Mouse (Mus musculus): ENCODE results near the gene Fam216b. TPM values are rescaled to one million over a fixed set of nuclear protein-coding genes. Genes with fewer than 3 reads are reported as not detected.

Fam216b gene
- polyA plus RNA-seq, 1 experiment from 2014 or later = 0.62 TPM

DNA sequence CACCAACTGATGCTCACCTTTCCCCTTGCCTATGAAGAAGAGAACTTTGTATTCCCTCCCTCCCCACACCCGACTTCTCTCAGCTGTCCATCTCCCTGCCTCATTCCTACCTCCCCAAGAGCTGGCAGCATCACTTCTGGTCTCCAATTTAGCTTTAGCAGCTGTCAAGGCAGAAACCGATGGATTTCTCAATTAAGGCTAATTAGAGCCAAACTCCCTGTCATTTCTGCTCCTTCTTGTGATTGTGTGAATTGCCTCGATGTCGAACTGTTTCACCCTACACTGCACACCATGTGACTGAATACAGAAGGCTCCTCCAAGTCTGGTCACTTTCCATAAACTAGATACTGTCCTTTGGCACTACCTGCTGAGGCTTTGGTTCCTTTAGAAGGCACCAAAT lies 20.6 kb upstream of the Fam216b start:
- no peaks in the 10 kb centered on the region for H3K4me1 ChIP-seq (ENCODE audit: control insufficient read depth, insufficient read depth, low read length)
- H3K9ac ChIP-seq (ENCODE audit: low read length) = no peak overlapping the region
- H3K27me3 ChIP-seq (ENCODE audit: control insufficient read depth, insufficient read depth, low read length) = no peaks in the 10 kb centered on the region
- no peaks in the 10 kb centered on the region for H3K36me3 ChIP-seq (ENCODE audit: control insufficient read depth, insufficient read depth)
- no peak overlapping the region for H3K4me2 ChIP-seq (ENCODE audit: low read depth, low read length)
- peaks cover 2% of the 10 kb centered on the region; the same call in 1 of the 2 replicates for H3K9me3 ChIP-seq (replicated peaks; ENCODE audit: control insufficient read depth, low read length)
- 78% methylated on average over 4 of the region's 4 CpGs for WGBS
- no peak for ATAC-seq (replicated peaks; ENCODE audit: extremely low read depth, insufficient read depth, low FRiP score)
- H3K4me3 ChIP-seq (ENCODE audit: low read length) = no peak overlapping the region
- H3K27ac ChIP-seq (ENCODE audit: low read length) = no peak overlapping the region

DNA sequence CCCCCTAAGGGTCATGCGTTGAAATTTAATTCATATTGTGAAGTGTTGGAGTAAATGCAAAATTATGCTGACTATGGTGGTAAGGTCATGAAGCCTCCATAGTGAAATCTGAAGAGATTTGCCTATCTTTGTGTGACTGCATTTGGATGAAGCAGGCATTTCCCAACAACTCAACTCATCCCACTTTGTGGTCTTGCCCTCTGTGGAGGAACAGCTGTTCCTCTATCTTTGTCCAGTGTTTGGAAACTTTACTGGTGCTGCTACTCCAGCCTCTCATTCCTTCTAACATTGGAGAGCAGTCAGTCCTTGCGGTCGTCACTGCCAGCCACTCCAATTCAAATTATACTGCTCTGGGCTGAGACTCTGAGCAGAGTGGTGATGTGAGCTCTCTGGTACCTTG lies 19.6 kb upstream of the Fam216b start:
- H3K27ac ChIP-seq (ENCODE audit: low read length) = no peak overlapping the region
- no peak overlapping the region for H3K4me3 ChIP-seq (ENCODE audit: low read length)
- ATAC-seq (replicated peaks; ENCODE audit: extremely low read depth, insufficient read depth, low FRiP score) = no peak
- no peaks in the 10 kb centered on the region for H3K4me1 ChIP-seq (ENCODE audit: control insufficient read depth, insufficient read depth, low read length)
- H3K36me3 ChIP-seq (ENCODE audit: control insufficient read depth, insufficient read depth) = no peaks in the 10 kb centered on the region
- H3K27me3 ChIP-seq (ENCODE audit: control insufficient read depth, insufficient read depth, low read length) = no peaks in the 10 kb centered on the region
- 67% methylated on average over 3 of the region's 3 CpGs for WGBS
- no peaks in the 10 kb centered on the region for H3K9me3 ChIP-seq (replicated peaks; ENCODE audit: control insufficient read depth, low read length)
- no peak overlapping the region for H3K9ac ChIP-seq (ENCODE audit: low read length)
- no peak overlapping the region for H3K4me2 ChIP-seq (ENCODE audit: low read depth, low read length)

DNA sequence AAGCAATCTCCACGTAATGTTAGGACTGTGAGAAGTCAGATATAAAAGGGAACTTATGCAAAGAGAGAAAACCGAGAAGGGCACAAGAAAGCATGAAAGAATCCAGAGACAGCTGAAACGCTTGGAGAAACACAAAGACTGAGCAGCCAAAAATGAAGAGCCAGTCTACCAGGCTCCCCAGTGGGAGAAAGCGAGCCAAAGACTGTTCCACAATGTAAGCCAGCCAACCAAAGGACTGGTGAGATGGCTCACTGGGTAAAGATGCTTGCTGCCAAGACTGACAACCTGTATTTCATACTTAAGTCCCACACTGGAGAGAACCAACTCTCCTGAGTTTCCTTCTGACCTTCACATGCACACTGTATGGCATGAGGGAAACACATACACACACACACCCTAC lies 784 bp upstream of the Fam216b start:
- Histone ChIP-seq H3K36me3 (ENCODE audit: control insufficient read depth, insufficient read depth) (no peaks in the 10 kb centered on the region), H3K27ac (ENCODE audit: low read length) (no peak overlapping the region), H3K4me3 (ENCODE audit: low read length) (no peak overlapping the region), H3K4me1 (ENCODE audit: control insufficient read depth, insufficient read depth, low read length) (no peaks in the 10 kb centered on the region; the same call in 1 of the 2 replicates), H3K9ac (ENCODE audit: low read length) (no peak overlapping the region), H3K9me3 (replicated peaks; ENCODE audit: control insufficient read depth, low read length) (no peaks in the 10 kb centered on the region), H3K4me2 (ENCODE audit: low read depth, low read length) (no peak overlapping the region), H3K27me3 (ENCODE audit: control insufficient read depth, insufficient read depth, low read length) (no peaks in the 10 kb centered on the region)
- ATAC-seq (replicated peaks; ENCODE audit: extremely low read depth, insufficient read depth, low FRiP score) = no peak
- WGBS = 78% methylated on average over 4 of the region's 4 CpGs

DNA sequence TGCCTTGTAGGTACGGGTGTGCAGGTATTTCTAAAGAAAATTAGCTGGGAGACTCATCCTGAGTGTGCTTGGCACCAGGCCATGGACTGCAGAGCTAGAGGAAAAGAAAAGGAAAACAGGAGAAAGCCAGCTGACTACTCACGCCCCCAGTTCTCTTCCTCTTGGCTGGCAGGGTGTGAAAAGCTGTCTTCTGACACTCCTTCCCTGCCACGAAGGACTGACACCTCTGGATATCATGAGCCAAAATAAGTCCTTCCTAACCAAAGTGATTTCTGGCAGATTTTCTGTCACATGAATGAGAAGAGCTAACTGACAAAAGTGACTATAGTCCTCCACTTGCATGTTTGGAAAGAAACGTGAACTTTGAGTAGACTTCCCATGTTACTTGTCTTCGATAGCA lies 5.3 kb downstream of the Fam216b start:
- H3K27ac ChIP-seq (ENCODE audit: low read length) = no peak overlapping the region
- no peaks in the 10 kb centered on the region for H3K9me3 ChIP-seq (replicated peaks; ENCODE audit: control insufficient read depth, low read length)
- no peaks in the 10 kb centered on the region for H3K36me3 ChIP-seq (ENCODE audit: control insufficient read depth, insufficient read depth)
- no peaks in the 10 kb centered on the region for H3K4me1 ChIP-seq (ENCODE audit: control insufficient read depth, insufficient read depth, low read length)
- no peak overlapping the region for H3K4me3 ChIP-seq (ENCODE audit: low read length)
- no peak overlapping the region for H3K9ac ChIP-seq (ENCODE audit: low read length)
- no peaks in the 10 kb centered on the region for H3K27me3 ChIP-seq (ENCODE audit: control insufficient read depth, insufficient read depth, low read length)
- ATAC-seq (replicated peaks; ENCODE audit: extremely low read depth, insufficient read depth, low FRiP score) = no peak
- 61% methylated on average over 5 of the region's 5 CpGs for WGBS
- H3K4me2 ChIP-seq (ENCODE audit: low read depth, low read length) = no peak overlapping the region

DNA sequence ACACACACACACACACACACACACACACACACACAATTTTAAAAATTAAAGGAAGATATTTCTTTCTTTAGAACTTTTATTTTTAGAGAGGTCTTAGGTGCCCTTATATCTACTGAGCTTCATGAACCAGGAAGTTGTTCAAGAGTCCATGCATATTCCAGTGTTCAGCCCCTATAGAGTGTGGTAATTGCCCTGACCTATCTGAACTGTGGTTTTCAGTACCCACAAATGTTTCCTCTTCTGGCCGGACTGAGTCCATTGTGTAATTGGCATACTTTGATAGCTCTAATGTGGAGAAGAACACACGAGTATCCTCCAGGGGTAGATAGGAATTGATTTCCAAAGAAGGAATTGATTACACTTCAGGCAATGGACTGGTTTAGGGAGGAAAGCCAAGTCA lies 11.3 kb downstream of the Fam216b start:
- no peak overlapping the region for H3K9ac ChIP-seq (ENCODE audit: low read length)
- WGBS = 64% methylated on average over 2 of the region's 2 CpGs

DNA sequence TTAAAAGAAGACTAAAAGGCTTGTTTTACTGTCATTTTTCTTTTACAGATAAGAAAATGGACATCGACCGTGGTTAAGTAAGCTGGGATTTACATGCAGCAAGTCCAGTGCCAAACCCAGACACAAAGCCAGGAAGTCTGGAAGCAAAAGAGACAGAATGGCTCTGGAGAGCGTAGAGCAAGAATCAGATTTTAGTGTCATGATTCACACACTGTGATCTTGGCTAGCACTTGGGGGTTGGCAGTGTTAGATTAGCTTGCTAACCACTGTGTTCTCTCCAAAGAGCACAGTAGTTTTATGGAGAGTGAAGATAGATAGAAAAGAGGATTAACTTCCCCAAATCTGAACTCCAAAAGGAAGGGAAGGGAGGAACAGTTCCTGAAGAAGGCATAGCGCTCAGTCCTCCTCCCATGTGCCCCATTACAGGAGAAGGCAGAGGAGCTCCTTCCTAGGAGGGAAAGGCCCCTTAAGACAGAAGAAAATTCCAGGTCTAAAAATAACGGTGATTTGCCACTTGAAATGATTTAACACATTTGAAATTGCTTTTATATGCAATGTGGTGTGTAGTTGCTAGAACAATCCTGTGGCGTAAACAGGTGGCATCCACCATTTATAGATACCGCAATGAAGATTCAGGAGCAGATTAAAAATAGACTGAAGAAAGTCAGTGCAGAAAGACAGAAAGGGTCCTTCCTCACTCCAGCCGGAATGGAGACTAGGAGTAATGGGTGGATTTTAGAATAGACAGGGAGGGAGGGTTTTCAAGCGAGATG lies 22.7 kb downstream of the Fam216b start:
- ATAC-seq (replicated peaks; ENCODE audit: extremely low read depth, insufficient read depth, low FRiP score) = no peak
- H3K9me3 ChIP-seq (replicated peaks; ENCODE audit: control insufficient read depth, low read length) = no peaks in the 10 kb centered on the region
- H3K4me1 ChIP-seq (ENCODE audit: control insufficient read depth, insufficient read depth, low read length) = peaks cover 7% of the 10 kb centered on the region; the same call in 1 of the 2 replicates
- H3K9ac ChIP-seq (ENCODE audit: low read length) = no peak overlapping the region
- H3K27me3 ChIP-seq (ENCODE audit: control insufficient read depth, insufficient read depth, low read length) = no peaks in the 10 kb centered on the region
- no peaks in the 10 kb centered on the region for H3K36me3 ChIP-seq (ENCODE audit: control insufficient read depth, insufficient read depth)
- H3K4me2 ChIP-seq (ENCODE audit: low read depth, low read length) = no peak overlapping the region
- WGBS = 69% methylated on average over 9 of the region's 9 CpGs
- no peak overlapping the region for H3K4me3 ChIP-seq (ENCODE audit: low read length)
- no peak overlapping the region for H3K27ac ChIP-seq (ENCODE audit: low read length)

More for the DNA sequence above, 11.3 kb downstream of the Fam216b start:
- ATAC-seq (replicated peaks; ENCODE audit: extremely low read depth, insufficient read depth, low FRiP score) = no peak
- no peak overlapping the region for H3K4me2 ChIP-seq (ENCODE audit: low read depth, low read length)
- H3K36me3 ChIP-seq (ENCODE audit: control insufficient read depth, insufficient read depth) = no peaks in the 10 kb centered on the region
- H3K27me3 ChIP-seq (ENCODE audit: control insufficient read depth, insufficient read depth, low read length) = no peaks in the 10 kb centered on the region
- peaks cover 2% of the 10 kb centered on the region; the same call in 1 of the 2 replicates for H3K4me1 ChIP-seq (ENCODE audit: control insufficient read depth, insufficient read depth, low read length)
- no peak overlapping the region for H3K27ac ChIP-seq (ENCODE audit: low read length)
- H3K9me3 ChIP-seq (replicated peaks; ENCODE audit: control insufficient read depth, low read length) = no peaks in the 10 kb centered on the region; the same call in 1 of the 2 replicates
- H3K4me3 ChIP-seq (ENCODE audit: low read length) = no peak overlapping the region

DNA sequence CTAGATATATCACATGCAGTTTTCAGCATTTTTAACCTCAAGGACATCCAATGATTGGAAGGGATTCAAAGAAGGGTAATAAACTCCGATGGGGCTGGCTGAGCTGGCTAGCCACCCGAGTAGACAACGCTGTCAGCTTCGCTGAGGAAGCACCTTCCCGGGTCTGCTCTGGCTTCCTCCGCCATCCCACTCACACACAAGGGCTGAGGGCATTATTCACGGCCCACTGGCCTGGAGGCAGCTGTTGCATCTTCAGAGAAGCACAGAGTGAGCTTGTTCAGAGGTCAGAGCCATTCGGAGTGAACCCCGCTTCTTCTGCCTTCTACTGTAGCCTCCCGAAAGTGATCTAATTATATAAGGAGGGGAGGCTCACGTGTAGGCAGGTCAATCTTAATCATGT lies 26.3 kb downstream of the Fam216b start:
- H3K9ac ChIP-seq (ENCODE audit: low read length) = no peak overlapping the region
- no peaks in the 10 kb centered on the region for H3K9me3 ChIP-seq (replicated peaks; ENCODE audit: control insufficient read depth, low read length)
- H3K4me2 ChIP-seq (ENCODE audit: low read depth, low read length) = no peak overlapping the region
- WGBS = 85% methylated on average over 11 of the region's 11 CpGs
- no peak overlapping the region for H3K27ac ChIP-seq (ENCODE audit: low read length)
- H3K27me3 ChIP-seq (ENCODE audit: control insufficient read depth, insufficient read depth, low read length) = no peaks in the 10 kb centered on the region
- no peak overlapping the region for H3K4me3 ChIP-seq (ENCODE audit: low read length)
- no peaks in the 10 kb centered on the region for H3K36me3 ChIP-seq (ENCODE audit: control insufficient read depth, insufficient read depth)
- H3K4me1 ChIP-seq (ENCODE audit: control insufficient read depth, insufficient read depth, low read length) = 0 out of 2 replicates have a peak, but pooled peaks cover 2% of the 10 kb centered on the region
- ATAC-seq (replicated peaks; ENCODE audit: extremely low read depth, insufficient read depth, low FRiP score) = no peak

DNA sequence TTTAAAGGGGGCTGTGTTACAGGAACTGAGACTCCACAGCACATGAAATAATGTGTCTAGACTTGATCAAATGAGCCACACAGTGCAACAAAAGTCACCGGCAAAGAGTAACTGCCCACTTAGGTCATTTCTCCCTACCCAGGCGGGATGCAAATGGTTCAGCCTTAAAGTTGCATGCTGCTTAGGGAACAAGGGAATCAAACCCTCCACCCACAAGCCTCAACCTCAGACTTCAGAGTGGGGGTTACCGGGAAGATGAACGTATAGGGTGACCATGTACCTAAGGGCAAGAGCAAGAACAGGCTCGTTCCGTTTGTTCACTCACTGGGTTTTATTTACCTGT lies 28.2 kb downstream of the Fam216b start:
- Histone ChIP-seq H3K27me3 (ENCODE audit: control insufficient read depth, insufficient read depth, low read length) (no peaks in the 10 kb centered on the region), H3K4me1 (ENCODE audit: control insufficient read depth, insufficient read depth, low read length) (0 out of 2 replicates have a peak, but pooled peaks cover 2% of the 10 kb centered on the region), H3K9me3 (replicated peaks; ENCODE audit: control insufficient read depth, low read length) (0 out of 2 replicates have a peak, but pooled peaks cover 2% of the 10 kb centered on the region), H3K9ac (ENCODE audit: low read length) (no peak overlapping the region), H3K36me3 (ENCODE audit: control insufficient read depth, insufficient read depth) (no peaks in the 10 kb centered on the region), H3K27ac (ENCODE audit: low read length) (no peak overlapping the region), H3K4me2 (ENCODE audit: low read depth, low read length) (no peak overlapping the region), H3K4me3 (ENCODE audit: low read length) (no peak overlapping the region)
- ATAC-seq (replicated peaks; ENCODE audit: extremely low read depth, insufficient read depth, low FRiP score) = no peak
- WGBS = 82% methylated on average over 6 of the region's 6 CpGs

DNA sequence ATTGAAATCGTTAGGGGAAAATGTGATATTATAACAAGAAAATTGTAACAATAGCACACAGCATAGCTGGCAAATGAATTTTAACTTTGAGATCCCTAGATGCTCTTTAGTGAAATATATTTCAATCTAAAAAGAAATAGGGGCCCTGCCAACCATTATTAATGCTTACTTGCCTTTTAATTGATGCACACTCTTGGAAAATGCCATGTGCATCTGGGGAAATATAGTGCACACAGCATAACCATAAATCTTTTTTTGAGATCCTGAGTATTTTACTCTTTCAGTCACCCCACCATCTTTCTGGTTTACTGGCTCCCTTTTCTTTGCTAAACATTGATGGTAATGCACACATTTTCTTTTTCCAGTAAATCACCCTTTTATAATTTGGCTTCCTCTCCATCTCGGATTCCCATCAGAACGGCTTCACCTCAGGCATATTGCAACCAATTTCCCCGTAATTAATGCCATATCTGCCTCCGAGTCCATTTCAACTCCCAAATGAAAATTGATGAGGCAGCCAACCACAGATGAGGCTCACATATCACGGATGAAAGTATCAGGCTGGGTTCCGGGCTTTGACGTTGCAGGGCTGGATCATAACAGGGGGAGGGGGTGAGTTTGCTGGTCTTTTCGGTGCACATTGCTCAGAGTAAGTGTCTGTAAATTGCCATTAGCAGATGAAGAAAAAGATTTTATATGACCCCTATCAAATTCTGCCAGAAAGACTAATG lies 28.8 kb downstream of the Fam216b start:
- Histone ChIP-seq H3K4me3 (ENCODE audit: low read length) (no peak overlapping the region), H3K4me1 (ENCODE audit: control insufficient read depth, insufficient read depth, low read length) (0 out of 2 replicates have a peak, but pooled peaks cover 2% of the 10 kb centered on the region), H3K27ac (ENCODE audit: low read length) (no peak overlapping the region), H3K4me2 (ENCODE audit: low read depth, low read length) (no peak overlapping the region), H3K36me3 (ENCODE audit: control insufficient read depth, insufficient read depth) (no peaks in the 10 kb centered on the region), H3K27me3 (ENCODE audit: control insufficient read depth, insufficient read depth, low read length) (no peaks in the 10 kb centered on the region), H3K9ac (ENCODE audit: low read length) (no peak overlapping the region), H3K9me3 (replicated peaks; ENCODE audit: control insufficient read depth, low read length) (0 out of 2 replicates have a peak, but pooled peaks cover 2% of the 10 kb centered on the region)
- WGBS = 76% methylated on average over 9 of the region's 9 CpGs
- ATAC-seq (replicated peaks; ENCODE audit: extremely low read depth, insufficient read depth, low FRiP score) = no peak
